Mouse (Mus musculus) kidney, postnatal 0 days (tissue): ENCODE data around the gene Sh3bp5. TPM values are rescaled to one million over a fixed set of nuclear protein-coding genes. Genes with fewer than 3 reads are reported as not detected.
"Not testable (repeated sequence)": the region's sequence is repeated elsewhere in the genome, so short reads cannot be mapped to it uniquely, and the experiment has no call there.

ENCODE experiments used
- ATAC-seq: fragments of 200-750 bp; cut with Nextera tagmentation; replicated peaks from 2 replicates; pipeline ENCODE4 v1.8.0; 2017; ENCODE audit warnings: low read depth, moderate number of reproducible peaks, moderate TSS enrichment, moderate library complexity; ENCODE audit not compliant: low FRiP score
- DNase-seq: peaks from one replicate; pipeline ENCODE4 v3.0.0-alpha.2; 2016; ENCODE audit warnings: low spot score
- H3K27ac ChIP-seq: fragments of 300-500 bp; sonication (generic); 2 replicates; pipeline ENCODE4 v1.5.1; 2014; ENCODE audit warnings: mild to moderate bottlenecking
- H3K27me3 ChIP-seq: fragments of 300-500 bp; sonication (generic); 2 replicates; pipeline ENCODE4 v1.6.1; 2014; ENCODE audit warnings: low read length, mixed read lengths; ENCODE audit not compliant: insufficient read depth
- H3K36me3 ChIP-seq: fragments of 300-500 bp; sonication (generic); 2 replicates; pipeline ENCODE4 v1.6.1; 2014; ENCODE audit warnings: low read length, mixed read lengths; ENCODE audit not compliant: insufficient read depth
- H3K4me1 ChIP-seq: fragments of 300-500 bp; sonication (generic); replicated peaks from 2 replicates; pipeline ENCODE4 v1.6.1; 2014; ENCODE audit warnings: antibody characterized with exemption, low read length, mixed read lengths; ENCODE audit not compliant: insufficient read depth
- H3K4me2 ChIP-seq: fragments of 300-500 bp; sonication (generic); 2 replicates; pipeline ENCODE4 v1.6.1; 2014; ENCODE audit warnings: mild to moderate bottlenecking, low read length, moderate library complexity, mixed read lengths
- H3K4me3 ChIP-seq: fragments of 300-500 bp; sonication (generic); replicated peaks from 2 replicates; pipeline ENCODE4 v1.5.1; 2014; ENCODE audit warnings: low read depth, low read length
- H3K9ac ChIP-seq: fragments of 300-500 bp; sonication (generic); 2 replicates; pipeline ENCODE4 v1.6.1; 2014; ENCODE audit warnings: low read depth, low read length
- H3K9me3 ChIP-seq: fragments of 300-500 bp; sonication (generic); replicated peaks from 2 replicates; pipeline ENCODE4 v1.6.1; 2016; ENCODE audit warnings: low read length, inconsistent platforms, mixed read lengths
- CTCF ChIP-seq: IDR thresholded peaks from 2 replicates; pipeline ENCODE4 v1.5.1; 2016; ENCODE audit warnings: antibody characterized with exemption, low read depth, mild to moderate bottlenecking, moderate library complexity
- WGBS: fragments of 180-500 bp; shearing (Covaris S2); extraction: QIAGEN DNeasy Blood & Tissue Kit; methylation state at CpG from one replicate; pipeline ENCODE4 v1.1.7; 2014; 5-methylcytosine and 5-hydroxymethylcytosine counted together
- polyA plus RNA-seq: library from polyadenylated mRNA; unstranded; fragments of >200 nt; fragmentation: Nextera tagmentation; extraction: Ambion mirVana; gene quantifications from 2 replicates; pipeline ENCODE4 v1.2.1, GENCODE M21; 2015

Sh3bp5 gene
- polyA plus RNA-seq, 1 experiment from 2014 or later = 45.2 TPM

DNA sequence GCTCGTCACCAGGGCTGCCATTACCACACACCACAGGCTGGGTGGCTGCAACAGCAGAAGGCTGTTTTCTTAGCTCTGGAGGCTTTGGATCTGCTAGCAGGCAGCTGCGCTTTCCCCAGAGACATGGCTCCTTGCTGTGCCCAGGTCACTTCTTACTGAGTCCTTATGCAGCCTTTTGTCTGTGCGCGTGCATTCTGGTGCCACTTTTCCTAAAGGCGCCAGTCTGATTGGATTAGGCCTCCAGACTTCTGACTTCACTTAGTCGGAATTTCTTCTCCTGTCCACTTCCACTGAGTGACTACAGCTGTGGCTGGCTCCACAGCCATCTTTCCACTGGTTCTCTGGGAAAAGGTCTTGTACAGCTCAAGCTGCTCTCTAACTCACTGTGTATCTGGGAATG lies 27.0 kb upstream of the Sh3bp5 start:
- WGBS = 71% methylated on average over 6 of the region's 6 CpGs
- ATAC-seq = no peak

GRCm38 (mm10) chr14:31462226-31462625 lies 26.3 kb upstream of the Sh3bp5 start:
- H3K4me2 ChIP-seq, H3K36me3 ChIP-seq, H3K9ac ChIP-seq, H3K27ac ChIP-seq, H3K4me3 ChIP-seq, H3K9me3 ChIP-seq, H3K27me3 ChIP-seq, H3K4me1 ChIP-seq, ATAC-seq: not testable (repeated sequence)
- DNase-seq = peak; percentile 62
- peak; percentile 51 for TF ChIP-seq CTCF
- WGBS = 84% methylated on average over 5 of the region's 5 CpGs

More for the DNA sequence above, 27.0 kb upstream of the Sh3bp5 start:
- Histone ChIP-seq H3K4me3 (no peak overlapping the region), H3K9me3 (no peaks in the 10 kb centered on the region), H3K4me2 (no peak overlapping the region), H3K27ac (peak overlapping the region; percentile 64), H3K4me1 (0 out of 2 replicates have a peak, but pooled peaks cover 2% of the 10 kb centered on the region), H3K9ac (no peak overlapping the region), H3K27me3 (no peaks in the 10 kb centered on the region), H3K36me3 (no peaks in the 10 kb centered on the region)
- no peak for TF ChIP-seq CTCF
- DNase-seq = peak; percentile 69

- Histone ChIP-seq H3K27ac (no peak overlapping the region), H3K9me3 (no peaks in the 10 kb centered on the region), H3K9ac (no peak overlapping the region), H3K36me3 (no peaks in the 10 kb centered on the region), H3K27me3 (no peaks in the 10 kb centered on the region), H3K4me3 (no peak overlapping the region), H3K4me2 (no peak overlapping the region), H3K4me1 (0 out of 2 replicates have a peak, but pooled peaks cover 2% of the 10 kb centered on the region)
- ATAC-seq = no peak
- TF ChIP-seq CTCF = no peak
- 87% methylated on average over 12 of the region's 12 CpGs for WGBS
- no peak for DNase-seq
Measured at GRCm38 (mm10) chr14:31458006-31458405, 22.1 kb upstream of the Sh3bp5 start.

- H3K27me3 ChIP-seq = no peaks in the 10 kb centered on the region
- no peak for DNase-seq
- H3K9me3 ChIP-seq = no peaks in the 10 kb centered on the region
- TF ChIP-seq CTCF = no peak
- WGBS = 76% methylated on average over 6 of the region's 6 CpGs
- no peak overlapping the region for H3K27ac ChIP-seq
- H3K9ac ChIP-seq = no peak overlapping the region
- no peaks in the 10 kb centered on the region for H3K4me1 ChIP-seq
- H3K4me2 ChIP-seq = no peak overlapping the region
- no peaks in the 10 kb centered on the region for H3K36me3 ChIP-seq
- H3K4me3 ChIP-seq = no peak overlapping the region
- ATAC-seq = no peak
Measured at GRCm38 (mm10) chr14:31456064-31456721, 20.3 kb upstream of the Sh3bp5 start.

GRCm38 (mm10) chr14:31454849-31455566 lies 19.1 kb upstream of the Sh3bp5 start:
- H3K4me1 ChIP-seq = no peaks in the 10 kb centered on the region
- H3K9me3 ChIP-seq = no peaks in the 10 kb centered on the region
- H3K4me3 ChIP-seq = no peak overlapping the region
- WGBS = 90% methylated on average over 8 of the region's 8 CpGs
- no peak overlapping the region for H3K9ac ChIP-seq
- TF ChIP-seq CTCF = peak; percentile 22; the same call in 1 of the 2 replicates
- H3K4me2 ChIP-seq = no peak overlapping the region
- no peak overlapping the region for H3K27ac ChIP-seq
- ATAC-seq = no peak
- no peaks in the 10 kb centered on the region for H3K27me3 ChIP-seq
- no peak for DNase-seq
- no peaks in the 10 kb centered on the region for H3K36me3 ChIP-seq

GRCm38 (mm10) chr14:31453946-31454345 lies 18.1 kb upstream of the Sh3bp5 start:
- not testable (repeated sequence) for H3K4me3 ChIP-seq, ATAC-seq, H3K9me3 ChIP-seq, H3K4me2 ChIP-seq, H3K27ac ChIP-seq, H3K36me3 ChIP-seq, H3K4me1 ChIP-seq, H3K9ac ChIP-seq, H3K27me3 ChIP-seq, DNase-seq
- WGBS = 83% methylated on average over 12 of the region's 12 CpGs
